Mouse (Mus musculus) liver, postnatal 0 days (tissue): Measurements from ENCODE around the gene Lrrfip1.

Experiments
- CTCF ChIP-seq: sonication (generic); IDR thresholded peaks from 2 replicates; pipeline ENCODE4 v1.5.1; 2016; ENCODE audit warnings: antibody characterized with exemption, low read depth
- EP300 ChIP-seq: IDR thresholded peaks from 2 replicates; pipeline ENCODE4 v1.6.1; 2016; ENCODE audit warnings: antibody characterized with exemption, low read depth, mild to moderate bottlenecking

DNA sequence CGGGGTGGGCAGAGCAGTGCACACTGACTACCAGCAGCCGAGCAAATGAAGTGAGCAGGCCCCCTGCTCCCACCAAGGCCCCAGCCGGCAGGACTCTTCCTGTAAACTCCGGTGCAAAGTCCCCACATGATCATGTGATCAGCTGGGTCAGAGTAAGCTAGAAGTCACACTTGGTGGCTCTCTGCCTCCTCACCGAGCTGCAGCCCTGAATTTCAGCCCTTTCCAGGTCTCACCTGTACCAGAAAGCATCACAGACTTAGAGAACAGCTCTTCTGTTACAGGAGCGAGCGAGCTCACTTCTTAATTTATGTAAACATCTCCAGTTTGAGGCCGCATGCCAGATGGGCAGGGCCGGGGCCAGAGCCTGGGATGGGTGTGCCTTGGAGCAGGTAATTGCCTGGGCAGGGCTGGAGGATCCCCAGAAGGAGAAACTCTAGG, 29.2 kb upstream of the Lrrfip1 start, which contains the start of gene Rab17:
- TF ChIP-seq CTCF (no peak), EP300 (no peak)
